Mouse (Mus musculus) stomach, postnatal 0 days (tissue): ENCODE measurements around the gene Dyrk1a. TPM values are rescaled to one million over a fixed set of nuclear protein-coding genes. Genes with fewer than 3 reads are reported as not detected.

Source experiments
- ATAC-seq: fragments of 200-750 bp; cut with Nextera tagmentation; 2 replicates; pipeline ENCODE4 v1.8.0; 2017; ENCODE audit not compliant: low FRiP score, low TSS enrichment
- DNase-seq: peaks from one replicate; pipeline ENCODE4 v3.0.0-alpha.2; 2016; ENCODE audit warnings: low spot score
- H3K27ac ChIP-seq: fragments of 300-500 bp; sonication (generic); replicated peaks from 2 replicates; pipeline ENCODE4 v1.5.1; 2014; ENCODE audit warnings: mild to moderate bottlenecking, control low read depth
- H3K27me3 ChIP-seq: fragments of 300-500 bp; sonication (generic); 2 replicates; pipeline ENCODE4 v1.6.1; 2014; ENCODE audit warnings: low read length; ENCODE audit not compliant: control insufficient read depth, insufficient read depth
- H3K36me3 ChIP-seq: fragments of 300-500 bp; sonication (generic); 2 replicates; pipeline ENCODE4 v1.6.1; 2014; ENCODE audit warnings: low read length, mixed read lengths; ENCODE audit not compliant: control insufficient read depth, insufficient read depth
- H3K4me1 ChIP-seq: fragments of 300-500 bp; sonication (generic); replicated peaks from 2 replicates; pipeline ENCODE4 v1.6.1; 2014; ENCODE audit warnings: antibody characterized with exemption; ENCODE audit not compliant: control insufficient read depth, insufficient read depth
- H3K4me2 ChIP-seq: fragments of 300-500 bp; sonication (generic); replicated peaks from 2 replicates; pipeline ENCODE4 v1.6.1; 2014; ENCODE audit warnings: low read depth, mild to moderate bottlenecking, control low read depth, moderate library complexity
- H3K4me3 ChIP-seq: fragments of 300-500 bp; sonication (generic); 2 replicates; pipeline ENCODE4 v1.5.1; 2014; ENCODE audit warnings: low read depth, low read length, control low read depth
- H3K9ac ChIP-seq: fragments of 300-500 bp; sonication (generic); 2 replicates; pipeline ENCODE4 v1.6.1; 2014; ENCODE audit warnings: mild to moderate bottlenecking, low read length, control low read depth, mixed read lengths
- H3K9me3 ChIP-seq: fragments of 300-500 bp; sonication (generic); 2 replicates; pipeline ENCODE4 v1.6.1; 2016; ENCODE audit warnings: low read length; ENCODE audit not compliant: control insufficient read depth
- CTCF ChIP-seq: IDR thresholded peaks from 2 replicates; pipeline ENCODE4 v1.5.1; 2016; ENCODE audit warnings: antibody characterized with exemption, low read depth, mild to moderate bottlenecking, moderate library complexity
- EP300 ChIP-seq: optimal IDR thresholded peaks from 2 replicates; pipeline ENCODE3; 2016; ENCODE audit warnings: antibody characterized with exemption
- WGBS: fragments of 180-500 bp; shearing (Covaris S2); extraction: QIAGEN DNeasy Blood & Tissue Kit; methylation state at CpG from one replicate; pipeline ENCODE4 v1.1.7; 2014; 5-methylcytosine and 5-hydroxymethylcytosine counted together
- polyA plus RNA-seq: library from polyadenylated mRNA; unstranded; fragments of >200 nt; fragmentation: Nextera tagmentation; extraction: Ambion mirVana; gene quantifications from 2 replicates; pipeline ENCODE4 v1.2.1, GENCODE M21; 2015

Gene Dyrk1a
- polyA plus RNA-seq, 1 experiment from 2014 or later, result 4.6 TPM

- WGBS, result 75% methylated on average over 4 of the region's 4 CpGs
Observed at GRCm38 (mm10) chr16:94701141-94701540, 131.3 kb downstream of the Dyrk1a start.

GRCm38 (mm10) chr16:94701971-94702370, 132.2 kb downstream of the Dyrk1a start:
- Histone ChIP-seq H3K9me3 (no peaks in the 10 kb centered on the region), H3K36me3 (no peaks in the 10 kb centered on the region), H3K4me2 (no peak overlapping the region), H3K27me3 (no peaks in the 10 kb centered on the region), H3K4me3 (no peak overlapping the region), H3K27ac (no peak overlapping the region), H3K4me1 (no peaks in the 10 kb centered on the region), H3K9ac (no peak overlapping the region)
- ATAC-seq, result no peak
- no peak for DNase-seq
- 81% methylated on average over 4 of the region's 4 CpGs for WGBS
- TF ChIP-seq EP300 (no peak), CTCF (no peak)

More at GRCm38 (mm10) chr16:94701141-94701540, 131.3 kb downstream of the Dyrk1a start:
- no peak overlapping the region for H3K4me2 ChIP-seq
- no peaks in the 10 kb centered on the region for H3K27me3 ChIP-seq
- H3K36me3 ChIP-seq, result no peaks in the 10 kb centered on the region
- no peak overlapping the region for H3K9ac ChIP-seq
- no peak overlapping the region for H3K27ac ChIP-seq
- ATAC-seq (no peak), DNase-seq (no peak)
- no peaks in the 10 kb centered on the region for H3K9me3 ChIP-seq
- no peaks in the 10 kb centered on the region for H3K4me1 ChIP-seq
- TF ChIP-seq CTCF (no peak), EP300 (no peak)
- no peak overlapping the region for H3K4me3 ChIP-seq

GRCm38 (mm10) chr16:94713480-94714094, 143.8 kb downstream of the Dyrk1a start:
- WGBS, result 6% methylated on average over 25 of the region's 25 CpGs
- peak; percentile 95 for ATAC-seq
- TF ChIP-seq CTCF (peak; percentile 99), EP300 (no peak)
- H3K4me3 ChIP-seq, result 0 out of 2 replicates have a peak overlapping the region, but pooled peaks have one; percentile 13
- H3K4me1 ChIP-seq, result no peaks in the 10 kb centered on the region
- H3K27ac ChIP-seq, result no peak overlapping the region
- H3K4me2 ChIP-seq, result peak overlapping the region; percentile 55
- H3K9ac ChIP-seq, result peak overlapping the region; percentile 43; the same call in 1 of the 2 replicates
- H3K27me3 ChIP-seq, result no peaks in the 10 kb centered on the region
- H3K36me3 ChIP-seq, result no peaks in the 10 kb centered on the region
- no peaks in the 10 kb centered on the region; the same call in 1 of the 2 replicates for H3K9me3 ChIP-seq
- peak; percentile 90 for DNase-seq

GRCm38 (mm10) chr16:94714483-94714882, 144.7 kb downstream of the Dyrk1a start:
- no peaks in the 10 kb centered on the region for H3K27me3 ChIP-seq
- WGBS, result 58% methylated on average over 14 of the region's 14 CpGs

GRCm38 (mm10) chr16:94717051-94717450, 147.2 kb downstream of the Dyrk1a start:
- 94% methylated on average over 11 of the region's 11 CpGs for WGBS
- no peak for ATAC-seq
- H3K9ac ChIP-seq, result no peak overlapping the region
- H3K4me3 ChIP-seq, result no peak overlapping the region
- no peaks in the 10 kb centered on the region for H3K27me3 ChIP-seq
- H3K4me2 ChIP-seq, result no peak overlapping the region
- no peaks in the 10 kb centered on the region for H3K4me1 ChIP-seq
- no peak for DNase-seq
- H3K9me3 ChIP-seq, result no peaks in the 10 kb centered on the region; the same call in 1 of the 2 replicates
- TF ChIP-seq EP300 (no peak), CTCF (no peak)
- H3K27ac ChIP-seq, result no peak overlapping the region
- H3K36me3 ChIP-seq, result no peaks in the 10 kb centered on the region

More at GRCm38 (mm10) chr16:94714483-94714882, 144.7 kb downstream of the Dyrk1a start:
- no peak overlapping the region for H3K4me3 ChIP-seq
- H3K4me1 ChIP-seq, result no peaks in the 10 kb centered on the region
- no peak for DNase-seq
- H3K27ac ChIP-seq, result no peak overlapping the region
- H3K9me3 ChIP-seq, result no peaks in the 10 kb centered on the region; the same call in 1 of the 2 replicates
- TF ChIP-seq EP300 (no peak), CTCF (no peak)
- H3K4me2 ChIP-seq, result no peak overlapping the region
- no peaks in the 10 kb centered on the region for H3K36me3 ChIP-seq
- H3K9ac ChIP-seq, result no peak overlapping the region
- no peak for ATAC-seq

- no peak for DNase-seq
- 48% methylated on average over 4 of the region's 4 CpGs for WGBS
Observed at GRCm38 (mm10) chr16:94718919-94719318, 149.1 kb downstream of the Dyrk1a start.

More at GRCm38 (mm10) chr16:94718919-94719318, 149.1 kb downstream of the Dyrk1a start:
- no peak for TF ChIP-seq CTCF
- TF ChIP-seq EP300, result no peak
- H3K9me3 ChIP-seq, result no peaks in the 10 kb centered on the region; the same call in 1 of the 2 replicates
- no peaks in the 10 kb centered on the region for H3K4me1 ChIP-seq
- ATAC-seq, result no peak
- no peak overlapping the region for H3K4me2 ChIP-seq
- H3K27me3 ChIP-seq, result no peaks in the 10 kb centered on the region
- H3K9ac ChIP-seq, result no peak overlapping the region
- H3K4me3 ChIP-seq, result no peak overlapping the region
- H3K27ac ChIP-seq, result no peak overlapping the region
- H3K36me3 ChIP-seq, result no peaks in the 10 kb centered on the region
